Mouse (Mus musculus) hindbrain, embryonic 10.5 days (tissue): Measurements from ENCODE around the gene Jak1. TPM values are rescaled to one million over a fixed set of nuclear protein-coding genes. Genes with fewer than 3 reads are reported as not detected.

Experiments
- DNase-seq: peaks from one replicate; pipeline ENCODE4 v3.0.0-alpha.2; 2017; ENCODE audit warnings: low spot score
- H3K27ac ChIP-seq: fragments of 300-500 bp; sonication (generic); 2 replicates; pipeline ENCODE4 v1.5.1; 2016; ENCODE audit warnings: mild to moderate bottlenecking, moderate library complexity
- H3K27me3 ChIP-seq: fragments of 300-500 bp; sonication (generic); 2 replicates; pipeline ENCODE4 v1.6.1; 2016; ENCODE audit warnings: mild to moderate bottlenecking; ENCODE audit not compliant: poor library complexity, insufficient read depth, severe bottlenecking
- H3K36me3 ChIP-seq: fragments of 300-500 bp; sonication (generic); 2 replicates; pipeline ENCODE4 v1.6.1; 2016; ENCODE audit warnings: mild to moderate bottlenecking, moderate library complexity
- H3K4me1 ChIP-seq: fragments of 300-500 bp; sonication (generic); replicated peaks from 2 replicates; pipeline ENCODE4 v1.6.1; 2016; ENCODE audit warnings: mild to moderate bottlenecking
- H3K4me3 ChIP-seq: fragments of 300-500 bp; sonication (generic); 2 replicates; pipeline ENCODE4 v1.5.1; 2016; ENCODE audit warnings: mild to moderate bottlenecking, moderate library complexity
- H3K9me3 ChIP-seq: fragments of 300-500 bp; sonication (generic); 2 replicates; pipeline ENCODE4 v1.6.1; 2016; ENCODE audit warnings: mild to moderate bottlenecking, moderate library complexity
- WGBS: fragments of 180-500 bp; shearing (Covaris S2); methylation state at CpG from one replicate; pipeline ENCODE4 v1.1.7; 2016; 5-methylcytosine and 5-hydroxymethylcytosine counted together
- polyA plus RNA-seq: library from polyadenylated mRNA; unstranded; fragments of >200 nt; fragmentation: Nextera tagmentation; extraction: Ambion mirVana; gene quantifications from 2 replicates; pipeline ENCODE4 v1.2.1, GENCODE M21; 2016

Gene Jak1
- polyA plus RNA-seq: 43.0 and 50.9 TPM in 2 replicates

- H3K9me3 ChIP-seq: no peaks in the 10 kb centered on the region
- H3K27me3 ChIP-seq: peaks cover 24% of the 10 kb centered on the region
- peaks cover 17% of the 10 kb centered on the region for H3K4me1 ChIP-seq
- no peaks in the 10 kb centered on the region for H3K36me3 ChIP-seq
- H3K27ac ChIP-seq: peak within 1 kb of the TSS; percentile 92
- peak within 1 kb of the TSS; percentile 89 for H3K4me3 ChIP-seq
- WGBS: under 1% methylated on average over 84 of the region's 84 CpGs
- peak; percentile 96 for DNase-seq
Observed at GRCm38 (mm10) chr4:101264741-101265513, at the start of gene Jak1. Jak1 (minus strand) TSS chr4:101265282.

- Histone ChIP-seq H3K9me3 (no peaks in the 10 kb centered on the region), H3K4me3 (no peak overlapping the region), H3K36me3 (no peaks in the 10 kb centered on the region), H3K4me1 (no peaks in the 10 kb centered on the region), H3K27ac (no peak overlapping the region), H3K27me3 (peaks cover 22% of the 10 kb centered on the region)
- DNase-seq: no peak
- 81% methylated on average over 6 of the region's 6 CpGs for WGBS
Observed at GRCm38 (mm10) chr4:101312055-101312454, 47.0 kb upstream of the Jak1 start.

GRCm38 (mm10) chr4:101308166-101308565 is 43.1 kb upstream of the Jak1 start:
- Histone ChIP-seq H3K4me3 (no peak overlapping the region), H3K4me1 (no peaks in the 10 kb centered on the region), H3K36me3 (no peaks in the 10 kb centered on the region), H3K27ac (no peak overlapping the region), H3K27me3 (peaks cover 10% of the 10 kb centered on the region), H3K9me3 (no peaks in the 10 kb centered on the region)
- no peak for DNase-seq
- 89% methylated on average over 4 of the region's 4 CpGs for WGBS

- Histone ChIP-seq H3K27ac (no peak overlapping the region), H3K4me1 (no peaks in the 10 kb centered on the region), H3K36me3 (no peaks in the 10 kb centered on the region), H3K4me3 (no peak overlapping the region), H3K27me3 (peaks cover 2% of the 10 kb centered on the region; the same call in 1 of the 2 replicates), H3K9me3 (no peaks in the 10 kb centered on the region)
- 81% methylated on average over 4 of the region's 4 CpGs for WGBS
- no peak for DNase-seq
Observed at GRCm38 (mm10) chr4:101307286-101307685, 42.2 kb upstream of the Jak1 start.

GRCm38 (mm10) chr4:101306132-101306915 is 41.2 kb upstream of the Jak1 start:
- WGBS: 65% methylated on average over 8 of the region's 8 CpGs
- Histone ChIP-seq H3K4me3 (no peak overlapping the region), H3K9me3 (no peaks in the 10 kb centered on the region), H3K27me3 (no peaks in the 10 kb centered on the region), H3K27ac (no peak overlapping the region; the same call in 1 of the 2 replicates), H3K4me1 (no peaks in the 10 kb centered on the region), H3K36me3 (no peaks in the 10 kb centered on the region)
- DNase-seq: no peak

- H3K27ac ChIP-seq: no peak overlapping the region
- WGBS: 88% methylated on average over 9 of the region's 9 CpGs
- H3K4me1 ChIP-seq: no peaks in the 10 kb centered on the region
- no peaks in the 10 kb centered on the region for H3K27me3 ChIP-seq
- DNase-seq: no peak
- H3K9me3 ChIP-seq: no peaks in the 10 kb centered on the region
- no peaks in the 10 kb centered on the region for H3K36me3 ChIP-seq
- no peak overlapping the region for H3K4me3 ChIP-seq
Observed at GRCm38 (mm10) chr4:101305126-101305525, 40.0 kb upstream of the Jak1 start.

GRCm38 (mm10) chr4:101304114-101304513 is 39.0 kb upstream of the Jak1 start:
- DNase-seq: no peak
- 91% methylated on average over 4 of the region's 4 CpGs for WGBS
- H3K4me1 ChIP-seq: no peaks in the 10 kb centered on the region
- no peak overlapping the region for H3K27ac ChIP-seq
- H3K4me3 ChIP-seq: no peak overlapping the region
- H3K36me3 ChIP-seq: no peaks in the 10 kb centered on the region
- no peaks in the 10 kb centered on the region for H3K9me3 ChIP-seq
- no peaks in the 10 kb centered on the region for H3K27me3 ChIP-seq

GRCm38 (mm10) chr4:101300392-101300910 is 35.4 kb upstream of the Jak1 start:
- Histone ChIP-seq H3K4me1 (no peaks in the 10 kb centered on the region), H3K4me3 (no peak overlapping the region), H3K27me3 (peaks cover 6% of the 10 kb centered on the region), H3K27ac (no peak overlapping the region), H3K36me3 (no peaks in the 10 kb centered on the region), H3K9me3 (no peaks in the 10 kb centered on the region)
- WGBS: 56% methylated on average over 4 of the region's 4 CpGs
- DNase-seq: no peak

- no peak overlapping the region for H3K27ac ChIP-seq
- H3K9me3 ChIP-seq: no peaks in the 10 kb centered on the region
- no peak for DNase-seq
- H3K36me3 ChIP-seq: no peaks in the 10 kb centered on the region
- 78% methylated on average over 12 of the region's 12 CpGs for WGBS
- peaks cover 3% of the 10 kb centered on the region for H3K4me1 ChIP-seq
- peaks cover 26% of the 10 kb centered on the region for H3K27me3 ChIP-seq
- H3K4me3 ChIP-seq: no peak overlapping the region
Observed at GRCm38 (mm10) chr4:101298311-101298990, 33.4 kb upstream of the Jak1 start.

- no peak overlapping the region for H3K27ac ChIP-seq
- no peak for DNase-seq
- WGBS: 78% methylated on average over 7 of the region's 7 CpGs
- no peak overlapping the region for H3K4me3 ChIP-seq
- H3K4me1 ChIP-seq: peaks cover 19% of the 10 kb centered on the region
- H3K9me3 ChIP-seq: no peaks in the 10 kb centered on the region
- H3K36me3 ChIP-seq: no peaks in the 10 kb centered on the region
- peaks cover 43% of the 10 kb centered on the region for H3K27me3 ChIP-seq
Observed at GRCm38 (mm10) chr4:101296836-101297235, 31.8 kb upstream of the Jak1 start.

- Histone ChIP-seq H3K36me3 (no peaks in the 10 kb centered on the region), H3K4me1 (peaks cover 20% of the 10 kb centered on the region), H3K27ac (no peak overlapping the region), H3K4me3 (no peak overlapping the region), H3K9me3 (no peaks in the 10 kb centered on the region), H3K27me3 (peaks cover 53% of the 10 kb centered on the region)
- no peak for DNase-seq
- 79% methylated on average over 3 of the region's 3 CpGs for WGBS
Observed at GRCm38 (mm10) chr4:101295788-101296187, 30.7 kb upstream of the Jak1 start.

GRCm38 (mm10) chr4:101293661-101294060 is 28.6 kb upstream of the Jak1 start:
- Histone ChIP-seq H3K27ac (no peak overlapping the region), H3K9me3 (no peaks in the 10 kb centered on the region), H3K4me1 (peaks cover 24% of the 10 kb centered on the region), H3K4me3 (peak overlapping the region; percentile 60; the same call in 1 of the 2 replicates), H3K27me3 (peaks cover 73% of the 10 kb centered on the region), H3K36me3 (no peaks in the 10 kb centered on the region)
- 46% methylated on average over 9 of the region's 9 CpGs for WGBS
- no peak for DNase-seq
